Mouse (Mus musculus): ENCODE measurements around the gene Psmb5.
A peak's percentile ranks its signal among the peaks of the same experiment; 100 is the strongest.

DNA sequence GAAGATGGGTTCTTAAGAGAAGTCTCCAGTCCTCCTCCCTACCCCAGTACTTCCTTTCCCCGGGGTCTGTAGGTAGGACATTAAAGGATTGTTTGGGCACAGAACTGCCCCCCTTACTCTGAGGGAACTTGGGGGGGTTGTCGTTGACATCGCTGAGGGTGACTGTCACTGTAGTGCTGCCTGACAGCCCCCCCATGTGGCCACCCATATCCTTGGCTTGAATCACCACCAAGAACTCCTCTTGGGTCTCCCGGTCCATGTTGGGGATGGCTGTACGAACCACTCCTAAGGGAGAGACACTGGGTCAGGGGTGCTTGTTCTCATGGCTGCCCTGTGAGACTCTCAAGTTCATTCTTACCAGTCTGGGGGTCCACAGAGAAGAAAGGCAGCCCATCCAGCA, 20.4 kb upstream of the Psmb5 start:
- TF ChIP-seq CTCF (IDR thresholded peaks at IDR 0.05; ENCODE audit: low read depth) (peak; percentile 21; the same call in 1 of the 2 replicates), EP300 (IDR thresholded peaks at IDR 0.05; ENCODE audit: low read depth) (no peak)
